Mouse (Mus musculus): ENCODE results near the gene Fam117a.

DNA sequence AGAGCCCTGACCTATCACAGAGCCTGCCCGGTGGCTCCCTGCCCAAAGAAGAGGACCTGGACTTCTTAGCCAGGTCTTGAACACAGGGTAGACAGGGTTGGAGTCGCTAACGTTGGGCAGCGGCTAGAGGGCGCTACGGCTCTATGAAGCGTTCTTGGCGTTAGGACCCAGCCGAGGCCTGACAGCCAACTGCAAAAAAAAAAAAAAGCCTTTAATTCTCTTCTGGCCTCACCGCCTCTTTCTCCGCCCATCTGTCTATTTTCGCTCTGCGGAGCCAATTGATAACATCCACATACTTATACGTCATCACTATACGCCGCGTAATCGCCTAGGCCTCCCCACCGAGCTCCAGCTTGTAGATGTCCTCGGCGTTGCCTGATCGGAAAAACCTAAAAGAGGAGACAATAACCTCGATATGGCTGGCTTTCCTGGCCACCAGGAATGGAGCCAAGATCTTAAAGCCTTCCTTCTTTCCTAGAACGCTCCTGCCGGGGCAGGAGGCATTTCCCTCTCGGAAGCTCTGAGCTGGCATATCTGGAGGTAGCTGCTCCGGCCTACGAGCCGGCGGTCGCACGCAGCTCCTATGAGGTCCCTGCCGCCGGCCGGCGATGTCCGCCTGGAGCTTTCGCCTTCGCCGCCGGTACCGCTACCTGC is 47.6 kb downstream of the Fam117a start, which contains the start of gene Slc35b1:
- TF ChIP-seq CTCF (IDR thresholded peaks at IDR 0.05; ENCODE audit: low read depth) (peak; percentile 94), EP300 (optimal IDR thresholded peaks at IDR 0.05) (peak; percentile 98)
